ENCODE assay signal across 19 mouse cellular contexts in the genomic region with DNA sequence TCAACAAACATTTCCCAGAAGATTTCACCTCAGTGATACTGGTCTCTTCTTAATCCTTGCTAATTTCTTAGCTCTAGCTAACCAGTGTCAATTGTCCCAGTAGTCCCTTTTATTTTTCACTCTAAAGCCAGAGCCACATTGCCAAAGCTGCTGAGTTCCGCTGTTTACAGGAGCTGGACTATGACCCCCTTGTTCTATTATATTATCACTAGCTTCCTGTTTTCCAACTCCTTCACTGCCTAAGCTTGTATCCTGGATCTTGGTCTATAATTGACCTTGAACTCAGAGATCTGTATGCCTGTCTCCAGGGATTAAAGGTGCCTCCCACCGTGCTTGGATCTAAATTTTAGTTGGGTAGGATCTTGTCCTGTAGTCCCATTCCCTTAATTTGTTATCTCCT.
"Had no signal": no experiment of that assay in that cellular context is flagged by ENCODE, and none has a peak within 500 bp of the region (broad histone marks: within the 10 kb centered on the region; RNA-seq: fewer than 3 reads in every experiment).

No protein-coding gene starts in this region.

- H3K4me2 ChIP-seq: limb, embryonic 12.5 days; limb, embryonic 15.5 days; lung, embryonic 15.5 days; midbrain, embryonic 13.5 days had no signal

- H3K27ac ChIP-seq: left cerebral cortex, adult 2 months; limb, embryonic 12.5 days; limb, embryonic 15.5 days; liver, embryonic 14.5 days; lung, embryonic 15.5 days; midbrain, embryonic 10.5 days; midbrain, embryonic 13.5 days; stomach, postnatal 0 days had no signal

- ATAC-seq: midbrain, embryonic 13.5 days; midbrain, embryonic 16.5 days had no signal

- H3K27me3 ChIP-seq: limb, embryonic 12.5 days; limb, embryonic 15.5 days; lung, embryonic 15.5 days; megakaryocyte, embryonic 14.5 days; midbrain, embryonic 13.5 days had no signal

- H3K4me1 ChIP-seq: limb, embryonic 12.5 days; limb, embryonic 15.5 days; lung, embryonic 15.5 days; midbrain, embryonic 10.5 days; midbrain, embryonic 13.5 days had no signal

- H3K4me3 ChIP-seq: left cerebral cortex, adult 2 months; limb, embryonic 12.5 days; limb, embryonic 15.5 days; lung, embryonic 15.5 days; megakaryocyte, embryonic 14.5 days; midbrain, embryonic 10.5 days; midbrain, embryonic 13.5 days; myocyte had no signal

- H3K9me3 ChIP-seq: limb, embryonic 12.5 days; limb, embryonic 15.5 days; lung, embryonic 15.5 days; megakaryocyte, embryonic 14.5 days; midbrain, embryonic 10.5 days; midbrain, embryonic 13.5 days had no signal

- DNase-seq: kidney, postnatal 10 days; layer of hippocampus, postnatal 36 days; left cerebral cortex, postnatal 4 days; lung, adult 18-20 months; lung, postnatal 10 days; lung, postnatal 36 days; thymus, adult 2 months; thymus, postnatal 25 days had no signal

- H3K9ac ChIP-seq: limb, embryonic 12.5 days; limb, embryonic 15.5 days; liver, embryonic 14.5 days; lung, embryonic 15.5 days; midbrain, embryonic 13.5 days had no signal
